Comparison of ENCODE assay signal across 18 mouse cellular contexts in the genomic region with DNA sequence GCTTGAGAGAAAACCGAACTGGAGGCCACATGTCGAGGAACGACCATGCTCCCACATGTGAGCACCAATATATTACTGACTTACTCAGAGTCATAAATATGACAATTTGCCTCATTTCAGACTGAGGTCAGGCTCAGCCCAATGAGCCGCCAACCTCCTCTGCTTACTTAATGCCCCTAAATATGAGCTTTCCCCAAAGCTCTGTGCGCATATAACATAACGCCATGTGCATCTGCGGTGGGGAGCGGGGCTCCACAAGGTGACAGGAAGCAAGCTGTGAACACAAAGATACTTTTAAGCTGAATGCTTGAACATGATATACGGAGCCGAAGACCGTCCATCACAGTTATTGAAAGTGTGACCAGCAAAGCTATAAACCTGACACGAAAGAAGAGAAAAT.
DNase-seq lines count a peak whose midpoint lies in the region; ATAC-seq lines count a peak whose summit lies in the region.
"Had no signal": no experiment of that assay in that cellular context is flagged by ENCODE, and none has a peak within 500 bp of the region (broad histone marks: within the 10 kb centered on the region; RNA-seq: fewer than 3 reads in every experiment).

No protein-coding gene starts in this region.

- peak; percentile 38 for DNase-seq in limb, embryonic 11.5 days (ENCODE audit: low spot score)
- DNase-seq in limb, embryonic 10.5 days (ENCODE audit: low spot score) = no peak
- DNase-seq in naive thymus-derived CD4-positive, alpha-beta T cell, adult 2 months (ENCODE audit: low read depth) = peak; percentile 9
- peak; percentile 60 for DNase-seq in thymus, postnatal 14 days
- no peak for DNase-seq in left cerebral cortex, postnatal 25 days (ENCODE audit: low spot score in 2 of 2)
- no peak for DNase-seq in cerebellum, postnatal 10 days
- DNase-seq: adrenal gland, adult 2 months; cerebellum, adult 11 months; cerebellum, adult 8-10 months; cerebellum, postnatal 25 days; gastrocnemius, postnatal 25 days had no signal

- H3K4me3 ChIP-seq in limb, embryonic 11.5 days (ENCODE audit: low read depth, low read length) = no peak overlapping the region
- no peak overlapping the region for H3K4me3 ChIP-seq in limb, embryonic 10.5 days
- H3K4me3 ChIP-seq: embryonic facial prominence, embryonic 12.5 days; forebrain, embryonic 15.5 days; heart, embryonic 12.5 days; hindbrain, embryonic 10.5 days; hindbrain, embryonic 15.5 days had no signal

- H3K4me2 ChIP-seq in limb, embryonic 11.5 days (ENCODE audit: low read depth, severe bottlenecking) = no peak overlapping the region
- H3K4me2 ChIP-seq: embryonic facial prominence, embryonic 12.5 days; forebrain, embryonic 15.5 days; heart, embryonic 12.5 days; hindbrain, embryonic 15.5 days had no signal

- no peak overlapping the region for H3K27ac ChIP-seq in limb, embryonic 11.5 days (replicated peaks; ENCODE audit: low read depth, low read length)
- H3K27ac ChIP-seq in limb, embryonic 10.5 days = no peak overlapping the region
- H3K27ac ChIP-seq: embryonic facial prominence, embryonic 12.5 days; forebrain, embryonic 15.5 days; hindbrain, embryonic 10.5 days; hindbrain, embryonic 15.5 days had no signal

- peak; percentile 47; the same call in 1 of the 2 replicates for ATAC-seq in limb, embryonic 11.5 days (ENCODE audit: insufficient number of reproducible peaks, low FRiP score, low TSS enrichment, low read depth)
- ATAC-seq in megakaryocyte, adult 5-6 weeks (ENCODE audit: poor library complexity, severe bottlenecking) = no peak
- ATAC-seq: forebrain, embryonic 15.5 days; inflammation-experienced regulatory T-cells, adult 6 months had no signal

- no peak overlapping the region for H3K9ac ChIP-seq in limb, embryonic 11.5 days (ENCODE audit: low read length)
- H3K9ac ChIP-seq: embryonic facial prominence, embryonic 12.5 days; forebrain, embryonic 15.5 days; heart, embryonic 12.5 days; hindbrain, embryonic 15.5 days had no signal

- H3K9me3 ChIP-seq in limb, embryonic 11.5 days (ENCODE audit: control insufficient read depth, low read length) = no peaks in the 10 kb centered on the region
- H3K9me3 ChIP-seq in limb, embryonic 10.5 days (replicated peaks) = no peaks in the 10 kb centered on the region
- H3K9me3 ChIP-seq: embryonic facial prominence, embryonic 12.5 days; forebrain, embryonic 15.5 days; heart, embryonic 12.5 days; hindbrain, embryonic 10.5 days; hindbrain, embryonic 15.5 days had no signal

- intact Hi-C loops in left cerebral cortex, postnatal 25 days (cut with DNase I) = no loop called here

- WGBS in limb, embryonic 11.5 days = 62% methylated on average over 12 of the region's 12 CpGs
- WGBS in limb, embryonic 10.5 days = 74% methylated on average over 12 of the region's 12 CpGs

- H3K4me1 ChIP-seq in limb, embryonic 11.5 days (ENCODE audit: control insufficient read depth, insufficient read depth, low read length) = no peaks in the 10 kb centered on the region
- 0 out of 2 replicates have a peak, but pooled peaks cover 5% of the 10 kb centered on the region for H3K4me1 ChIP-seq in limb, embryonic 10.5 days
- H3K4me1 ChIP-seq: forebrain, embryonic 15.5 days; heart, embryonic 12.5 days; hindbrain, embryonic 10.5 days; hindbrain, embryonic 15.5 days had no signal

- 0 out of 2 replicates have a peak, but pooled peaks cover 2% of the 10 kb centered on the region for H3K27me3 ChIP-seq in limb, embryonic 11.5 days (ENCODE audit: control insufficient read depth, insufficient read depth, low read length)
- peaks cover 9% of the 10 kb centered on the region; the same call in 1 of the 2 replicates for H3K27me3 ChIP-seq in limb, embryonic 10.5 days (ENCODE audit: low read depth, poor library complexity, severe bottlenecking)
- H3K27me3 ChIP-seq: forebrain, embryonic 15.5 days; heart, embryonic 12.5 days; hindbrain, embryonic 15.5 days had no signal

- no peaks in the 10 kb centered on the region for H3K36me3 ChIP-seq in limb, embryonic 11.5 days (ENCODE audit: control insufficient read depth, insufficient read depth, low read length)
- H3K36me3 ChIP-seq in limb, embryonic 10.5 days = no peaks in the 10 kb centered on the region
- H3K36me3 ChIP-seq: embryonic facial prominence, embryonic 12.5 days; forebrain, embryonic 15.5 days; heart, embryonic 12.5 days; hindbrain, embryonic 10.5 days; hindbrain, embryonic 15.5 days had no signal

Comparison
In these comparisons a context has a peak if more than half of its experiments do, and no peak if none do; other contexts are left out.
1. DNase-seq: peak in limb, embryonic 11.5 days (single experiment), naive thymus-derived CD4-positive, alpha-beta T cell, adult 2 months (single experiment) and thymus, postnatal 14 days (single experiment); none in limb, embryonic 10.5 days (single experiment), left cerebral cortex, postnatal 25 days (0 of 2) and cerebellum, postnatal 10 days (0 of 2).